Mouse (Mus musculus): ENCODE results near the gene Homer2. TPM values are rescaled to one million over a fixed set of nuclear protein-coding genes. Genes with fewer than 3 reads are reported as not detected.

The Homer2 gene
- polyA plus RNA-seq, 1 experiment from 2014 or later: 43.6 TPM

DNA sequence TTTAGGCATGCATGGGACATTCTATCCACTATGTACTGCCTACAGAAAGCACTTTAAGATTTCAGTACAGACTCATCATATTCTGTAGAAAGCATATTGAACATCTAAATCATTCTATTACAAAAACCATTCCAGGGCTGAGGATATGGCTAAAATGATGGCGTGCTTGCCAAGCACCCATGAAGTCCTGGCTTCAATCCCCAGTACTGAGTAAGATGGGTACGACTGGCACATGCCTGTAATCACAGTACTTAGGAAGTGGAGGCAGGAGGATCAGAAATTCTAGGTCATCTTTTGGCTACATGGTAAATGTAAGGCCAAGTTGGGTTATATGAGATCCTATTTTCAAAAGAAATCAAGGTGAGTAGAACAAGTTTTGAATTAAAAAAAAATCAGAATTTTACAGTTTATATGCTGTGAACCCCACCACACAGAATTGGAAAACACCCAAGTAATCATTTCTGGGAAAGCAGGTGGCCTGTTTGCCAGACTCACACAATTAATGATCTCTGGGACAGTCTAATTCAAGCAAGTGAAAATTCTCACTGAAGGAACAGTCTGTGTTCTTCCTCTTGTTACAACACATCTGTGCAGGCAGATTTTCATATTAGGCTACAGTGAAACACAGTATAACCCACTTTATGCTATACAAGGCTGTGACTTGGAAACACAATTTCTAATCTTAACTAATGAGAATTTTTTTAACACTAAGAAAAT is 49.5 kb downstream of the Homer2 start:
- no peak for ATAC-seq
- no peak overlapping the region for H3K27ac ChIP-seq (ENCODE audit: low read length)
- H3K4me3 ChIP-seq (ENCODE audit: low read length): no peak overlapping the region
- no peak overlapping the region for H3K4me2 ChIP-seq (ENCODE audit: low read depth, low read length)
- H3K4me1 ChIP-seq (ENCODE audit: control insufficient read depth, insufficient read depth, low read length): peaks cover 6% of the 10 kb centered on the region; the same call in 1 of the 2 replicates
- no peaks in the 10 kb centered on the region for H3K36me3 ChIP-seq (ENCODE audit: control insufficient read depth, insufficient read depth, low read length)
- H3K27me3 ChIP-seq (replicated peaks; ENCODE audit: control insufficient read depth, insufficient read depth, low read length): no peaks in the 10 kb centered on the region
- no peaks in the 10 kb centered on the region for H3K9me3 ChIP-seq (ENCODE audit: control insufficient read depth, low read length)
- H3K9ac ChIP-seq (ENCODE audit: low read depth, low read length): no peak overlapping the region
- WGBS: 83% methylated on average over 2 of the region's 2 CpGs

- H3K4me3 ChIP-seq (ENCODE audit: low read length): no peak overlapping the region
- no peaks in the 10 kb centered on the region for H3K9me3 ChIP-seq (ENCODE audit: control insufficient read depth, low read length)
- peaks cover 6% of the 10 kb centered on the region; the same call in 1 of the 2 replicates for H3K4me1 ChIP-seq (ENCODE audit: control insufficient read depth, insufficient read depth, low read length)
- WGBS: 84% methylated on average over 3 of the region's 3 CpGs
- no peak for ATAC-seq
- no peak overlapping the region for H3K9ac ChIP-seq (ENCODE audit: low read depth, low read length)
- no peaks in the 10 kb centered on the region for H3K36me3 ChIP-seq (ENCODE audit: control insufficient read depth, insufficient read depth, low read length)
- H3K27me3 ChIP-seq (replicated peaks; ENCODE audit: control insufficient read depth, insufficient read depth, low read length): no peaks in the 10 kb centered on the region
- no peak overlapping the region for H3K4me2 ChIP-seq (ENCODE audit: low read depth, low read length)
- H3K27ac ChIP-seq (ENCODE audit: low read length): no peak overlapping the region
Observed at GRCm38 (mm10) chr7:81657055-81657454, 50.3 kb downstream of the Homer2 start.

- Histone ChIP-seq H3K27ac (ENCODE audit: low read length) (no peak overlapping the region), H3K4me3 (ENCODE audit: low read length) (no peak overlapping the region), H3K4me2 (ENCODE audit: low read depth, low read length) (no peak overlapping the region), H3K36me3 (ENCODE audit: control insufficient read depth, insufficient read depth, low read length) (no peaks in the 10 kb centered on the region), H3K9ac (ENCODE audit: low read depth, low read length) (no peak overlapping the region), H3K9me3 (ENCODE audit: control insufficient read depth, low read length) (no peaks in the 10 kb centered on the region), H3K4me1 (ENCODE audit: control insufficient read depth, insufficient read depth, low read length) (peaks cover 6% of the 10 kb centered on the region; the same call in 1 of the 2 replicates), H3K27me3 (replicated peaks; ENCODE audit: control insufficient read depth, insufficient read depth, low read length) (no peaks in the 10 kb centered on the region)
- ATAC-seq: no peak
- 52% methylated on average over 8 of the region's 8 CpGs for WGBS
Observed at GRCm38 (mm10) chr7:81656635-81657034, 50.7 kb downstream of the Homer2 start.

- H3K4me2 ChIP-seq (ENCODE audit: low read depth, low read length): no peak overlapping the region
- no peak for ATAC-seq
- H3K4me1 ChIP-seq (ENCODE audit: control insufficient read depth, insufficient read depth, low read length): peaks cover 6% of the 10 kb centered on the region; the same call in 1 of the 2 replicates
- no peak overlapping the region for H3K27ac ChIP-seq (ENCODE audit: low read length)
- H3K9me3 ChIP-seq (ENCODE audit: control insufficient read depth, low read length): no peaks in the 10 kb centered on the region
- H3K27me3 ChIP-seq (replicated peaks; ENCODE audit: control insufficient read depth, insufficient read depth, low read length): no peaks in the 10 kb centered on the region
- no peak overlapping the region for H3K4me3 ChIP-seq (ENCODE audit: low read length)
- H3K36me3 ChIP-seq (ENCODE audit: control insufficient read depth, insufficient read depth, low read length): no peaks in the 10 kb centered on the region
- no peak overlapping the region for H3K9ac ChIP-seq (ENCODE audit: low read depth, low read length)
- 63% methylated on average over 9 of the region's 9 CpGs for WGBS
Observed at GRCm38 (mm10) chr7:81654946-81655718, 52.2 kb downstream of the Homer2 start.

- ATAC-seq: no peak
- no peak overlapping the region for H3K9ac ChIP-seq (ENCODE audit: low read depth, low read length)
- H3K9me3 ChIP-seq (ENCODE audit: control insufficient read depth, low read length): no peaks in the 10 kb centered on the region
- H3K36me3 ChIP-seq (ENCODE audit: control insufficient read depth, insufficient read depth, low read length): no peaks in the 10 kb centered on the region
- no peaks in the 10 kb centered on the region for H3K27me3 ChIP-seq (replicated peaks; ENCODE audit: control insufficient read depth, insufficient read depth, low read length)
- H3K4me2 ChIP-seq (ENCODE audit: low read depth, low read length): no peak overlapping the region
- no peak overlapping the region for H3K4me3 ChIP-seq (ENCODE audit: low read length)
- 45% methylated on average over 8 of the region's 8 CpGs for WGBS
- no peak overlapping the region for H3K27ac ChIP-seq (ENCODE audit: low read length)
- H3K4me1 ChIP-seq (ENCODE audit: control insufficient read depth, insufficient read depth, low read length): peaks cover 6% of the 10 kb centered on the region; the same call in 1 of the 2 replicates
Observed at GRCm38 (mm10) chr7:81653988-81654387, 53.3 kb downstream of the Homer2 start.

DNA sequence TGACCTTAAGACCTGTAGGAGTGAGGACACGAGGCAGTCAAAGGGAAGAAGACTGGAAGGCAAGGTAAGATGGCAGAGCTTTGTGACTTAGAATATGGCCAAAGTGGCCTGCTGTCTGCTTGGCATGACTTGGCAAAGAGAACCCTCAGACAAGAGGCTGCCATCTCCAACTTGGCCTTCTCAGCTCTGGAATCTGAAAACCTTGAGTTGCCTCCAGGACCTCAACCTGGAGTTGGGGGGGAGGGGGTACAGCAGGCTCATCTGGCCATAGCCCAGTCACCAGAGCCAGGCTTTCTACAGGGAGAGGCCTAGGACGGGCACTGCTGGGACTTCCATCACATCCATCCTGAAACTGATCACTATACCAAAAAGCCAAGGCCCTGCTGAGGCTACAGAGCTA is 55.0 kb downstream of the Homer2 start:
- Histone ChIP-seq H3K4me3 (ENCODE audit: low read length) (no peak overlapping the region), H3K4me1 (ENCODE audit: control insufficient read depth, insufficient read depth, low read length) (peaks cover 6% of the 10 kb centered on the region; the same call in 1 of the 2 replicates), H3K27ac (ENCODE audit: low read length) (no peak overlapping the region), H3K9ac (ENCODE audit: low read depth, low read length) (no peak overlapping the region), H3K4me2 (ENCODE audit: low read depth, low read length) (no peak overlapping the region), H3K27me3 (replicated peaks; ENCODE audit: control insufficient read depth, insufficient read depth, low read length) (no peaks in the 10 kb centered on the region), H3K36me3 (ENCODE audit: control insufficient read depth, insufficient read depth, low read length) (no peaks in the 10 kb centered on the region), H3K9me3 (ENCODE audit: control insufficient read depth, low read length) (no peaks in the 10 kb centered on the region)
- 79% methylated on average over 2 of the region's 2 CpGs for WGBS
- ATAC-seq: no peak

- Histone ChIP-seq H3K4me1 (ENCODE audit: control insufficient read depth, insufficient read depth, low read length) (peaks cover 6% of the 10 kb centered on the region; the same call in 1 of the 2 replicates), H3K4me2 (ENCODE audit: low read depth, low read length) (no peak overlapping the region), H3K27me3 (replicated peaks; ENCODE audit: control insufficient read depth, insufficient read depth, low read length) (no peaks in the 10 kb centered on the region), H3K9ac (ENCODE audit: low read depth, low read length) (no peak overlapping the region), H3K4me3 (ENCODE audit: low read length) (no peak overlapping the region), H3K36me3 (ENCODE audit: control insufficient read depth, insufficient read depth, low read length) (no peaks in the 10 kb centered on the region), H3K9me3 (ENCODE audit: control insufficient read depth, low read length) (no peaks in the 10 kb centered on the region), H3K27ac (ENCODE audit: low read length) (no peak overlapping the region)
- 59% methylated on average over 5 of the region's 5 CpGs for WGBS
- no peak for ATAC-seq
Observed at GRCm38 (mm10) chr7:81651284-81651683, 56.0 kb downstream of the Homer2 start.

DNA sequence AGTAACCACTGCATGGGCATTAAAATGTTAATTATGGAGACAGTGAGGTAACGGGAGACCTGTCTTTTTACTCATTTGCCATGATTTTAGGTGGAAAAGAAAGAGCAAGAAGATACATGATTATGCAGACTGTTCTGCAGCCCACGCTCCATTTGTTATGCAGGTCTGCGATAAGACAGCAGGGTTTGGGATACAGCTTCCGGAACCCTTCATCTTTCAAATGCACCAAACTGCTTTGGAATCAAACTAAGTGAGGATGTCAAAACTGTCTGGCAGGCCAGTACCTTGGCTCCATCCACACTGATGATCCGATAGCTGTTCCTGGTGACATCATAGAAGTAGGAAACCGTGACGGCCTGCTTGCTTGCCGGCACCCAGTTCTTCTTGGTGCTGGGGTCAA is 58.1 kb downstream of the Homer2 start:
- WGBS: 84% methylated on average over 8 of the region's 8 CpGs

DNA sequence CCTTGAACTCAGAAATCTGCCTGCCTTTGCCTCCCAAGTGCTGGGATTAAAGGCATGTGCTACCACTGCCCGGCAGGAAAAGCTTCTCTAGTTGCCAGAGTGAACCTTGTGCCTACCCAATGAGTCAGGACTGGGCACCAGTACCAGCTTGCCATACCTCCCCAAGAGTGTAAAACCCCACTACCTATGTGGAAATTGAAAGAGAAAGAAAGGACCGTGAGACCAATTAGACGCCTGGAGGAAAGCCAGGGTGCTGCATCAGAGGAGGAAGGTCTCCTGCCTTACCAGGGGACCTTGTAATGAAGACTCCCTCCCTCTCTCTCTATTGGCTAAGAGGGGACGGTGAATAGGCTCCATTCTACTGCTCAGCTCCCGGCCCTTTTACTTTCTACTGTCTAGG is 59.4 kb downstream of the Homer2 start:
- Histone ChIP-seq H3K9me3 (ENCODE audit: control insufficient read depth, low read length) (no peaks in the 10 kb centered on the region), H3K36me3 (ENCODE audit: control insufficient read depth, insufficient read depth, low read length) (no peaks in the 10 kb centered on the region), H3K27ac (ENCODE audit: low read length) (no peak overlapping the region), H3K4me3 (ENCODE audit: low read length) (no peak overlapping the region), H3K4me1 (ENCODE audit: control insufficient read depth, insufficient read depth, low read length) (no peaks in the 10 kb centered on the region), H3K27me3 (replicated peaks; ENCODE audit: control insufficient read depth, insufficient read depth, low read length) (no peaks in the 10 kb centered on the region), H3K4me2 (ENCODE audit: low read depth, low read length) (no peak overlapping the region), H3K9ac (ENCODE audit: low read depth, low read length) (no peak overlapping the region)
- no peak for ATAC-seq
- WGBS: 71% methylated on average over 5 of the region's 5 CpGs

More for the DNA sequence above, 58.1 kb downstream of the Homer2 start:
- H3K4me2 ChIP-seq (ENCODE audit: low read depth, low read length): no peak overlapping the region
- H3K4me1 ChIP-seq (ENCODE audit: control insufficient read depth, insufficient read depth, low read length): peaks cover 4% of the 10 kb centered on the region; the same call in 1 of the 2 replicates
- no peak overlapping the region for H3K27ac ChIP-seq (ENCODE audit: low read length)
- H3K36me3 ChIP-seq (ENCODE audit: control insufficient read depth, insufficient read depth, low read length): no peaks in the 10 kb centered on the region
- no peak for ATAC-seq
- no peak overlapping the region for H3K4me3 ChIP-seq (ENCODE audit: low read length)
- H3K9me3 ChIP-seq (ENCODE audit: control insufficient read depth, low read length): no peaks in the 10 kb centered on the region
- no peaks in the 10 kb centered on the region for H3K27me3 ChIP-seq (replicated peaks; ENCODE audit: control insufficient read depth, insufficient read depth, low read length)
- H3K9ac ChIP-seq (ENCODE audit: low read depth, low read length): no peak overlapping the region
